Mouse (Mus musculus): Measurements from ENCODE around the gene Mcm2.

GRCm38 (mm10) chr6:88881334-88881733 lies 17.2 kb downstream of the Mcm2 start:
- no peak for TF ChIP-seq USF1 (IDR thresholded peaks at IDR 0.05; ENCODE audit: low read depth)
- no peak for TF ChIP-seq MYOD1 (IDR thresholded peaks at IDR 0.05; ENCODE audit: control insufficient read depth, insufficient read length, low read depth)
- TF ChIP-seq CTCF (IDR thresholded peaks at IDR 0.05; ENCODE audit: control insufficient read depth, insufficient read depth, insufficient read length) = no peak
- TF ChIP-seq CEBPB (IDR thresholded peaks at IDR 0.05; ENCODE audit: low read depth) = no peak
- no peak for TF ChIP-seq MAX (IDR thresholded peaks at IDR 0.05)
- no peak for TF ChIP-seq MYOG (IDR thresholded peaks at IDR 0.05; ENCODE audit: control insufficient read depth, extremely low read depth, insufficient read length)

Data from C2C12 (cell line).